8 mouse cellular contexts compared by ENCODE assay signal in the genomic region with DNA sequence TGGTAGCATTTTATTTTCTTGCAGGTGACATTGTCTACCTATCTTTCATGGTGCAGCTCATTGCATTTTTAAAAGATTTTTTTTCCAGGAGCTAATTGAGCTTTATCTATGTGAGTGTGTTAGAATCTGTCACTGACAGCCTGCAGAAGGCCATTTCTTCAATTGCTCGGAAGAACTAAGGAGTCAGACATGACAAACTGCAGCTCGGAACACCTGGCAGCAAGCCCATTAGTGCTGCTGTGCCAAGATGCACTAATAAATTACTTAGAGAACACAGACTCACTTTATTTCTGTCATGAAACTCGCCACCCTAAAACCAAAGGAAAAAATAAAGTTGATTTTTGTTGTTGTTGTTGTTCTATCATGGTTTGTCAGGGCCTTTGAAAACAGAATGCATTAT.
DNase-seq lines count a peak whose midpoint lies in the region; ATAC-seq and TF ChIP-seq lines count a peak whose summit lies in the region.

No protein-coding gene starts in this region.

- no peak for TF ChIP-seq EP300 in stomach, postnatal 0 days (optimal IDR thresholded peaks at IDR 0.05)

- H3K9ac ChIP-seq in hindbrain, embryonic 14.5 days, result no peak overlapping the region
- no peak overlapping the region for H3K9ac ChIP-seq in hindbrain, embryonic 11.5 days (ENCODE audit: low read depth, low read length)
- H3K9ac ChIP-seq in kidney, postnatal 0 days (ENCODE audit: low read depth, low read length), result no peak overlapping the region
- no peak overlapping the region for H3K9ac ChIP-seq in stomach, postnatal 0 days (ENCODE audit: low read length)

- no peak for TF ChIP-seq CTCF in kidney, postnatal 0 days (IDR thresholded peaks at IDR 0.05; ENCODE audit: low read depth)
- no peak for TF ChIP-seq CTCF in stomach, postnatal 0 days (IDR thresholded peaks at IDR 0.05; ENCODE audit: low read depth)

- no peak overlapping the region for H3K4me3 ChIP-seq in hindbrain, embryonic 14.5 days (replicated peaks; ENCODE audit: low read length)
- H3K4me3 ChIP-seq in hindbrain, embryonic 11.5 days (ENCODE audit: low read depth, low read length), result no peak overlapping the region
- no peak overlapping the region for H3K4me3 ChIP-seq in kidney, postnatal 0 days (replicated peaks; ENCODE audit: low read depth, low read length)
- no peak overlapping the region for H3K4me3 ChIP-seq in stomach, postnatal 0 days (ENCODE audit: low read depth, low read length)

- peak overlapping the region; percentile 28; the same call in 1 of the 2 replicates for H3K27ac ChIP-seq in hindbrain, embryonic 14.5 days
- H3K27ac ChIP-seq in hindbrain, embryonic 11.5 days (ENCODE audit: low read depth, low read length), result no peak overlapping the region
- H3K27ac ChIP-seq in kidney, postnatal 0 days, result no peak overlapping the region
- no peak overlapping the region for H3K27ac ChIP-seq in stomach, postnatal 0 days (replicated peaks)

- WGBS in hindbrain, embryonic 14.5 days, result 33% methylated on average over 3 of the region's 3 CpGs
- WGBS in hindbrain, embryonic 11.5 days, result 82% methylated on average over 3 of the region's 3 CpGs
- WGBS in kidney, postnatal 0 days, result 15% methylated on average over 3 of the region's 3 CpGs
- WGBS in stomach, postnatal 0 days, result 16% methylated on average over 3 of the region's 3 CpGs

- no peaks in the 10 kb centered on the region for H3K4me1 ChIP-seq in hindbrain, embryonic 14.5 days (replicated peaks; ENCODE audit: control insufficient read depth, insufficient read depth, low read length)
- H3K4me1 ChIP-seq in hindbrain, embryonic 11.5 days (replicated peaks; ENCODE audit: control insufficient read depth, insufficient read depth, low read length), result no peaks in the 10 kb centered on the region
- H3K4me1 ChIP-seq in kidney, postnatal 0 days (replicated peaks; ENCODE audit: insufficient read depth, low read length), result no peaks in the 10 kb centered on the region
- no peaks in the 10 kb centered on the region for H3K4me1 ChIP-seq in stomach, postnatal 0 days (replicated peaks; ENCODE audit: control insufficient read depth, insufficient read depth)

- no peaks in the 10 kb centered on the region for H3K36me3 ChIP-seq in hindbrain, embryonic 14.5 days (replicated peaks; ENCODE audit: control insufficient read depth, insufficient read depth)
- H3K36me3 ChIP-seq in hindbrain, embryonic 11.5 days (ENCODE audit: control insufficient read depth, insufficient read depth, low read length), result no peaks in the 10 kb centered on the region
- H3K36me3 ChIP-seq in kidney, postnatal 0 days (ENCODE audit: insufficient read depth, low read length), result no peaks in the 10 kb centered on the region
- H3K36me3 ChIP-seq in stomach, postnatal 0 days (ENCODE audit: control insufficient read depth, insufficient read depth, low read length), result no peaks in the 10 kb centered on the region

- H3K4me2 ChIP-seq in hindbrain, embryonic 14.5 days (replicated peaks), result no peak overlapping the region
- no peak overlapping the region for H3K4me2 ChIP-seq in hindbrain, embryonic 11.5 days (replicated peaks; ENCODE audit: low read depth, low read length)
- no peak overlapping the region for H3K4me2 ChIP-seq in kidney, postnatal 0 days (ENCODE audit: low read length)
- no peak overlapping the region for H3K4me2 ChIP-seq in stomach, postnatal 0 days (replicated peaks; ENCODE audit: low read depth)

- no peaks in the 10 kb centered on the region for H3K27me3 ChIP-seq in hindbrain, embryonic 14.5 days (ENCODE audit: control insufficient read depth, insufficient read depth, low read length)
- no peaks in the 10 kb centered on the region for H3K27me3 ChIP-seq in hindbrain, embryonic 11.5 days (ENCODE audit: control insufficient read depth, insufficient read depth, low read length)
- no peaks in the 10 kb centered on the region for H3K27me3 ChIP-seq in kidney, postnatal 0 days (ENCODE audit: insufficient read depth, low read length)
- no peaks in the 10 kb centered on the region for H3K27me3 ChIP-seq in stomach, postnatal 0 days (ENCODE audit: control insufficient read depth, insufficient read depth, low read length)

- H3K9me3 ChIP-seq in hindbrain, embryonic 14.5 days (ENCODE audit: control insufficient read depth, low read length), result no peaks in the 10 kb centered on the region
- H3K9me3 ChIP-seq in hindbrain, embryonic 11.5 days (ENCODE audit: control insufficient read depth, low read length), result no peaks in the 10 kb centered on the region
- no peaks in the 10 kb centered on the region for H3K9me3 ChIP-seq in kidney, postnatal 0 days (replicated peaks; ENCODE audit: low read length)
- no peaks in the 10 kb centered on the region for H3K9me3 ChIP-seq in stomach, postnatal 0 days (ENCODE audit: control insufficient read depth, low read length)

- peak; percentile 82 for ATAC-seq in hindbrain, embryonic 14.5 days (ENCODE audit: low FRiP score)
- ATAC-seq in hindbrain, embryonic 11.5 days (ENCODE audit: low FRiP score), result no peak
- ATAC-seq in kidney, postnatal 0 days (replicated peaks; ENCODE audit: low FRiP score, low read depth), result no peak
- no peak for ATAC-seq in stomach, postnatal 0 days (ENCODE audit: low FRiP score, low TSS enrichment)

- DNase-seq in hindbrain, embryonic 14.5 days (ENCODE audit: low spot score), result peak; percentile 74
- no peak for DNase-seq in hindbrain, embryonic 11.5 days (ENCODE audit: low spot score)
- DNase-seq in Muller cell, postnatal 12 days (ENCODE audit: inconsistent ontology term), result peak; percentile 38
- peak; percentile 87 for DNase-seq in adrenal gland, postnatal 25 days
- peak; percentile 76 for DNase-seq in kidney, postnatal 0 days (ENCODE audit: low spot score)
- peak; percentile 20 for DNase-seq in stomach, postnatal 0 days (ENCODE audit: low spot score)
- no peak for DNase-seq in embryo, embryonic 10 days (ENCODE audit: low spot score)
- no peak for DNase-seq in thymus, postnatal 0 days (ENCODE audit: low spot score)

Comparison
In these comparisons a context has a peak if more than half of its experiments do, and no peak if none do; other contexts are left out.
1. DNase-seq: peak in hindbrain, embryonic 14.5 days (single experiment), Muller cell, postnatal 12 days (single experiment), adrenal gland, postnatal 25 days (single experiment), kidney, postnatal 0 days (single experiment) and stomach, postnatal 0 days (single experiment); none in hindbrain, embryonic 11.5 days (single experiment), embryo, embryonic 10 days (single experiment) and thymus, postnatal 0 days (single experiment).